Mouse (Mus musculus) ES-Bruce4 (cell line): Measurements from ENCODE around the gene Cers6. TPM values are rescaled to one million over a fixed set of nuclear protein-coding genes. Genes with fewer than 3 reads are reported as not detected.

Source experiments
- H3K27ac ChIP-seq: 2 replicates; pipeline ENCODE4 v1.5.1; 2012; ENCODE audit warnings: low read length, inconsistent platforms; ENCODE audit not compliant: insufficient read depth
- H3K27me3 ChIP-seq: 2 replicates; pipeline ENCODE4 v1.6.1; 2012; ENCODE audit warnings: mild to moderate bottlenecking, low read length, inconsistent platforms; ENCODE audit not compliant: control insufficient read depth, poor library complexity, insufficient read depth, severe bottlenecking
- H3K36me3 ChIP-seq: 2 replicates; pipeline ENCODE4 v1.6.1; 2012; ENCODE audit warnings: inconsistent platforms, mild to moderate bottlenecking, low read length, moderate library complexity; ENCODE audit not compliant: control insufficient read depth, poor library complexity, insufficient read depth, severe bottlenecking
- H3K4me1 ChIP-seq: one replicate; pipeline ENCODE4 v1.8.1; 2011; ENCODE audit warnings: low read length; ENCODE audit not compliant: control insufficient read depth, insufficient read depth
- H3K4me3 ChIP-seq: 2 replicates; pipeline ENCODE4 v1.5.1; 2011; ENCODE audit warnings: low read depth, mild to moderate bottlenecking, low read length
- H3K9ac ChIP-seq: 2 replicates; pipeline ENCODE4 v1.6.1; 2012; ENCODE audit warnings: low read depth, mild to moderate bottlenecking, inconsistent platforms; ENCODE audit not compliant: poor library complexity, severe bottlenecking
- H3K9me3 ChIP-seq: replicated peaks from 2 replicates; pipeline ENCODE4 v1.6.1; 2012; ENCODE audit warnings: mild to moderate bottlenecking, low read length, inconsistent platforms; ENCODE audit not compliant: control insufficient read depth, poor library complexity, insufficient read depth, severe bottlenecking
- CTCF ChIP-seq: IDR thresholded peaks from one replicate; pipeline ENCODE4 v1.8.1; 2011; ENCODE audit warnings: low read depth, low read length
- EP300 ChIP-seq: IDR thresholded peaks from 2 replicates; pipeline ENCODE4 v1.6.1; 2011; ENCODE audit warnings: low read depth, low read length; ENCODE audit not compliant: insufficient read depth
- POLR2A ChIP-seq: IDR thresholded peaks from one replicate; pipeline ENCODE4 v1.8.1; 2011; ENCODE audit warnings: low read length; ENCODE audit not compliant: insufficient read depth
- polyA plus RNA-seq: library from polyadenylated mRNA; stranded (reverse); fragments of >200 nt; gene quantifications from 2 replicates; pipeline ENCODE4 v1.2.4, GENCODE M21; 2011; ENCODE audit warnings: low read depth; ENCODE audit not compliant: missing spikeins, insufficient read depth, insufficient read length

Cers6 gene
- polyA plus RNA-seq, 1 experiment, result 17.0 TPM

DNA sequence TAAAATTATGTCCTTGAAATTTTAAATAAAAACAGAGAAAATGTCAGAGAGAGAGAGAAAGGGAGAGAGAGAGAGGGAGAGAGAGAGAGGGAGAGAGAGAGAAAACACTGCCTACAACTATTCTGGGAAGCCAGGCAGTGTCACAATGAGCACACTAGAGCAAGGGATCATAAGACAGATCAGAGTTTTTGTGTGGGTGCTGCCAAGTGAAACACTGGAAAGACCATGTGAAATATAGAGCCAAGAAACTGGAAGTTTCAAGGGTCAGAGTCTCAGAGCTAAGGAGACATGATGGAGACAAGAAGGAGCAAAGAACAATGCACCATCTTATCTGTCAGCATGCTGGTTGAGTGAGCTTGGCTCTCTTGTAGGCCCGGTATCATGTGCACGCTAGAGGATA is 236.3 kb downstream of the Cers6 start:
- H3K27me3 ChIP-seq, result no peaks in the 10 kb centered on the region; the same call in 1 of the 2 replicates
- H3K4me1 ChIP-seq, result no peaks in the 10 kb centered on the region
- H3K9me3 ChIP-seq, result no peaks in the 10 kb centered on the region
- H3K9ac ChIP-seq, result no peak overlapping the region
- H3K36me3 ChIP-seq, result no peaks in the 10 kb centered on the region
- no peak for TF ChIP-seq EP300
- TF ChIP-seq CTCF, result no peak
- TF ChIP-seq POLR2A, result no peak
- no peak overlapping the region for H3K27ac ChIP-seq
- H3K4me3 ChIP-seq, result no peak overlapping the region

DNA sequence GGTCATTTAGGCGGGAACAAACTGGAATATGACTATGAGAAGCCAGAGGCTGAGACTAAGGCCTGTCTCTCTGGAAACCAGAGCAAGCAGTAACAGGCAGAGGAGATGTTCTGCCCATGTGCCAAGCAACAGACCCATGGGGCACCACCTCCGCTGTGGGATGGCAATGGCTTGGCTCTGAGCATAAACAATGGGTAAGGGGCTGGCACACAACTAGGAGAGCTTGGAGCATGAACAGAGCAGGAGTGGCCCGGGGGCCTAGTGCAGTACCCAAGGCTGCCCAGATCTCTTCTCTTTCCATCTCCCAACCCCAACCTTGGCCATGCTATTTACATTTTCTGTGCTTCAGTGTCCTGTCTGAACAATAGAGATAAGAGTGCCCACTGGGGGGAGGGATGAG is 237.5 kb downstream of the Cers6 start:
- H3K9ac ChIP-seq, result no peak overlapping the region
- TF ChIP-seq CTCF, result no peak
- no peak for TF ChIP-seq POLR2A
- no peak for TF ChIP-seq EP300
- no peaks in the 10 kb centered on the region for H3K4me1 ChIP-seq
- no peak overlapping the region for H3K4me3 ChIP-seq
- H3K9me3 ChIP-seq, result no peaks in the 10 kb centered on the region
- no peaks in the 10 kb centered on the region for H3K36me3 ChIP-seq
- no peaks in the 10 kb centered on the region; the same call in 1 of the 2 replicates for H3K27me3 ChIP-seq
- H3K27ac ChIP-seq, result no peak overlapping the region

GRCm38 (mm10) chr2:69099147-69099546 is 237.9 kb downstream of the Cers6 start:
- Histone ChIP-seq H3K27me3 (no peaks in the 10 kb centered on the region; the same call in 1 of the 2 replicates), H3K4me1 (no peaks in the 10 kb centered on the region)
- no peak for TF ChIP-seq EP300

DNA sequence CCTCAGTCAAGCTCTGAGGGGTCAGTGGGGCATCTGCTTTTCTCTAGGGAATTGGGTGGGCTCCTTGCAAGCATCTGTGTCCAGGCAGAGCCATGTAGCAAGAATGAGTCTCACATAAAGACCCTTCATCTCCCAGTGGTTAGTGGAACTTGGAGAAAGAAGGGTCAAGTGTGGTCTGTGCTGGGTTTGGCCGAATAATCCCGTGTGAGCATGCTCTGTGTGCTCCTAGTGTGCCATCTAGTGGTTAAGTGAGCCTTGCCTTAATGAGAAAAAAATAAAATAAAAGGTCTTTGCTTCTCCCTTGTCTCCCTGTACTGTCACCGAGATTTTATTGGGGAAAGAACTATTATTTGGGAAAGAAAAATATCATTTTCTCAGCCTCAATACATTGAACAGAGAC is 239.5 kb downstream of the Cers6 start:
- TF ChIP-seq EP300 (no peak), CTCF (peak; percentile 48), POLR2A (no peak)
- no peaks in the 10 kb centered on the region for H3K36me3 ChIP-seq
- no peaks in the 10 kb centered on the region for H3K9me3 ChIP-seq
- H3K27me3 ChIP-seq, result no peaks in the 10 kb centered on the region; the same call in 1 of the 2 replicates
- H3K9ac ChIP-seq, result no peak overlapping the region
- H3K4me3 ChIP-seq, result no peak overlapping the region
- H3K27ac ChIP-seq, result no peak overlapping the region
- H3K4me1 ChIP-seq, result no peaks in the 10 kb centered on the region

More at GRCm38 (mm10) chr2:69099147-69099546, 237.9 kb downstream of the Cers6 start:
- Histone ChIP-seq H3K9ac (no peak overlapping the region), H3K36me3 (no peaks in the 10 kb centered on the region), H3K9me3 (no peaks in the 10 kb centered on the region), H3K27ac (no peak overlapping the region), H3K4me3 (no peak overlapping the region)

GRCm38 (mm10) chr2:69103526-69103925 is 242.3 kb downstream of the Cers6 start:
- TF ChIP-seq EP300 (no peak), POLR2A (no peak), CTCF (no peak)
- H3K27ac ChIP-seq, result no peak overlapping the region
- no peaks in the 10 kb centered on the region for H3K36me3 ChIP-seq
- H3K9me3 ChIP-seq, result no peaks in the 10 kb centered on the region
- H3K27me3 ChIP-seq, result no peaks in the 10 kb centered on the region
- H3K9ac ChIP-seq, result no peak overlapping the region
- no peaks in the 10 kb centered on the region for H3K4me1 ChIP-seq
- H3K4me3 ChIP-seq, result no peak overlapping the region

- Histone ChIP-seq H3K4me3 (no peak overlapping the region), H3K4me1 (no peaks in the 10 kb centered on the region), H3K27me3 (no peaks in the 10 kb centered on the region), H3K27ac (no peak overlapping the region), H3K36me3 (no peaks in the 10 kb centered on the region), H3K9ac (no peak overlapping the region), H3K9me3 (no peaks in the 10 kb centered on the region)
- TF ChIP-seq POLR2A (no peak), CTCF (no peak), EP300 (no peak)
Measured at GRCm38 (mm10) chr2:69104511-69105145, 243.4 kb downstream of the Cers6 start.
